Mouse (Mus musculus): ENCODE measurements at regions not wholly inside any gene's neighbourhood (a gene's known extent, or its start where the extent isn't known, plus 50 kb on each side); places are given as distances from the start of the nearest gene placed in this dataset.

DNA sequence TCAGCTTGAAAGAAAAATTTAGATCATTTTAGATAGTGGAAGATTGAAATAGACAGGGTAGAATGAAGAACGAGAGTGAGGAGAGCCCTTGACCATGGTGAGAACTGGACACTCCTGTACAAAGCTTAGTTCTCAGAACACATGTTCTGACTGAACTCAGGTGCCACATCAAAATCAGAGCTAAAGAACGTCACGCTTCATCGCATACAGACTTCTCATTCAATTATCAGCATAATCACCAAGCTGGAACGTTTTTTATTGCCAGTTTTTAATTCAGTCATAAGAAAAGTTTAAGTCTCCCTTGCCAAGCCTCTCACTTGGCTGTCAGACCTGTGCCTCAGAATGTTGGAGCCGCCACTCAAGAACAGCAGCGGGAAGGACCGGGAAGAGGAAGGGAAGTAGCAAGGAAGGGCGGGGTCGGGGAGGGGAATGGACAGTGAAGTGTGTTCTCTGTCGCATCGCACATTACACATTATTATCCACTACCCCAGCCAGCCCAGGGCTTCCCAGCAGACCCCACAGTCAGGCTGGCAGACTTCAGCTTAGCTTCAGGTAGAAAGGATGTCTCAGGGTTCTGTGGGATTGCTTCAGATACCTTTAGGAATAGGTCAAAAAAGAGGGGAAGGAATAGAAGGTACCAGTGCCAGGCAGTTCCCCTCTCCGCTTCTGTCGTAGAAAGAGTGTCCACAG is 140.1 kb upstream of the Smim15 start:
- DNase-seq, result peak in 1 of 2 experiments; percentile 15

DNA sequence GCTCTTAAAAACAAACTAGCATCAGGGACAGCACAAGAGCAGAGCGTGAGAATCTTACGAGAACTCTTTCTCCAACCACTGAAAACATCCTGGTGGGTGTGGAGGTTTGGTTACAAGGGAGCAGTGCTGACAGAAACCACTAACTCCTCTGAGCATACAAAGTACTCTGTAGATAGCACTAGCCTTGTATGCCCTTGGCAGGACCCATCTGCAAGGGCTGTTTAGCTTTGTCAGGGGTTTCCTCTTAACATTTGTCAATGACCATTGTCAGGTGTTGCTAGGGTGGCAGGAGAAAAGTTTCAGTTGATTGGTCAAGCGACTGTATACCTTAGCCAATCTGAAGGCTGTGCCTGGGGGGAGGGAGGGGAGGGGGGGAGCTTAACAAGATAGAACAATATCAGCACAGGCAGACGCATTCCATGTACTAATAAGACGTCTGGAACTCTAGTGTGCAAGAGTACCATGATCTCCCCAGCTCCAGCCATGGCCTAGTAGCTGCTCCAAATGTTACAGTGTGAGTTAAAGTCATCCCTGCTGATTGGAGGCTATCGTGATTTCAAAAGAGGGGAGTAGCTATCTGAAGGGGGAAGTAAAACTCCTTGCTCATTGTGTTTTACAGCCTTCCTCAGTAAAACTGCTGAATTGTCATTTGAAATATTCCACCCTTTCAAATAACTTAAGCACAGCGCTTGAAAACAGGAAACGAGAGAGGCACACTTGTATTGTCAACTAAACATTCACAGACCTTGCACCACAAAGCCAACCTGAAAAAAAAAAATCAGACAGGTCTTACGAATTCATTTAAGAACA is 140.9 kb upstream of the Smim15 start:
- DNase-seq, result peak; percentile 13 to 16

DNA sequence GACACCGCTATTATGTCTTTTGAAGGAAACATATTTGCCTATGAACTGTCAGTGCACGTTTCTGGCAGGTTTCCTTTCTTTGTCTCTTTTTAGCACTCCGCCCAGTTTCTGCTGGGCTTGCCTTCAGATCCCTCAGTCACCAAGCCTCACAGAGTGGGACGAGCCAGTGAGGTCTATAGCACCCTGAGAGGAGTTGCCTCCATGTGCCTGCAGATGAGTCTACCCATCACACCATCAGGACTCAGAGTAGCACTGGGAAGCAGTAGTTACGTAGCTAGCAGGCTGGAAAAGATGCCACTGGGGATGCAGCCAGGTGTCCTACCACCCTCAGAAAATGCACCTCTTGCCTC is 141.5 kb upstream of the Smim15 start:
- no peak for DNase-seq

DNA sequence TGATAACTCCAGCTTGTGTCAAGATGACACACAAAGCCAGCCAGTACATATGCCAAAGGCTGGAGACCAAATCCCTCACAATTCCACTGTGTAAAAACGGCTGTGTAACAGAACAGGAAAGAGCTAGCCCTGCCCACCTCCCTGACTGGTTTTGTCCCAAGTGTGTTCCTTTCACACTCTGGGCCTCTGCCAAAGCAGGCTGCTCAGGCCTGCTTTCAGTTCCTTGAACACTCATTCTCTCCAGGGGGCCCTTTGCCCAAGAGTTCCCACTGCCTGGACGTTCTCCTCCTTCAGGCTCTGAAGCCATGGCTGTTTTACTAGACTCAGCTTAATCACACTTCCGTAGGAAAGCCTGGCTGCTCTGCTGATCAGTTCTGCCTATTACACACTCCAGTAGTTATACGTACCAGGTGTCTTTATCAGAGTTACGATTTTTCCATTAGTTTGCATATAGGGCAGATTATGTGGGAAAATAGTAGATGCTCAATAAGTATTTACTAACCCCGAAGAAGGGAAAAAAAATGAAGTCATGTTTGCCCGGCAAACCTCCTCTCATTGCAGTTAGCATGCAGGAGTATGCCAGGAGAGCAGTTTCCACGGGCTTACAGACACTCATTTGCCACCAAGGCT is 144.5 kb upstream of the Smim15 start:
- DNase-seq, result no peak

DNA sequence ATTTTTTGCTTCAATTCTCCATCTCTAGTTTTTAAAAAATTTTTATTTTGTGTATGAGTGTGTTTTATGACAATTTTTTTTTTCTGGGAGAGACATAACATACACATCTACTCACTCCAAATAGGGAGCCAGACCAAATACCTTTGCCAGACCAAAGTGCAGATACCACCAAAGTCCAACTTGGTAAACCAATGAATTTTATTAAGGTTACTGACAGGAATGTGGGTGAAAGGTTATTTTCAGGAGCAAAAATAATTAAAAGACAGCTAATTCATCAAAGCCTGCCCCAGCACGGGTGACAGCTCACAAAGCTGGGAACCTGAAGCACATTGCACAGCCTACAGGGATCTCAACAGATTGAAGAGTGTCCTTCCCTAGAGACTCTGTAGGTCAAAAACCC is 146.6 kb upstream of the Smim15 start:
- DNase-seq, result no peak

DNA sequence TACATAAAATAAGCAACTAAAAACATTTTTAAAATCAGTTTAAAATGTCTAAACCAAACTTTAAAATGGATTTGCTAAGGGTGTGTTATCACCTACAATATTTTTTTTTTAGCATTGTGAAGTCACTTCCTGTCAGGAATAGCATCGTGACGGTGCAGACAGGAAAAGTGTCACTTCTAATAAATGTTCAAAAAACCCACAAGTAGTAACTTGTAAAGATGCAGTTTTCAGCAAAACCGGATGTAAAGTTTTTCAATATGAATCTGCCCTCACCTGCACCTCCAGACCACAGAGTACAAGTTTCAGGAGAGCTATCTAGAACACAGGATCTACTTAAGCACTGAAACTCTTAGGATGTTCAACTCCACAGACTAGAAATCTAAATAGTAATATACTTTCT is 147.1 kb upstream of the Smim15 start:
- no peak for DNase-seq

DNA sequence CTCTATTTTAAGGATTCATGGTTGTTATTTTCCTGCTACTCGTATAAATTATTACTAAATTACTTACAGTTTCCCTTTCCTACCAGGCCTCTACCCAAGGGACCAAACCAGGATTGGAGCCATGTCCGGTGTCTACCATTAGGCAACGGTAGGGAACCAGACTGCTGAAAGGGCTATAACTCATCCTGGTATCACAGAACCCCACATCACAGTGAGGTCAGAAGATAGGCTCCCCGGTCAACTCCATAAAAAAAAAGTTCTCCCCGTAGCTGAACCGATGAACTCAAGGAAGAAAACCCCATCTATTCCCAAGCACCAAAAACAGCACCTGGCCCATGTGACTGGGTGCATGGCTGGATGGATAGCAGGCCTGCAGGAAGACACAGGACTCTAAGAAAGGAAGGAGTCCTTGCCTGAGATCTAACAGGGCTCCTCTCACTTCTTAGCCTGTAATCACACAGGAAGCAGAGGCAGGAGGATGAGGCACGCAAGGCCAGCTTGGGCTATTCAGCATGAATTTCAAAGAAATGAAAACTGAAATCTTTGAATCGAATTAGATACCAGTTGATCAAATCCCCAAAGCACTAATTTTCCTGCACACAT is 150.6 kb upstream of the Smim15 start:
- DNase-seq, result no peak

DNA sequence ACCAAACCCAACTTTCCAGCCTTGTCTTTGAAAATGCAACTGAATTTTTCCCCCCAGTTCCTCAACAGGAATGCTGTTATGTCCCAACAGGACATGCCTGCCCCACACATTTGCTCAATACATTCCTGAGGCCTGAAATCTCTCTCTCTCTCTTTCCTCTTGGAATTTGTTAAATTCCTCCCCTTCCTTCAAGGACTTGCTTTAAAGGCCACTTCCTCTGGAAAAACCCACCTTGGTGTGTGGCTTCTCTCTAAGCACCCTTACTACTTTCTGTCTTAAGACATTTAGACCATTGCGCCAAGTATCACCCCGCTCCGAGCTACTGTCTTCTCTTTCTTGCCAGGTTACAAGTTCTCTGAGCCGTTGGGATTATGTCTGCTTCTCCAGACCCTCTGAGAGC is 151.2 kb upstream of the Smim15 start:
- DNase-seq, result no peak

DNA sequence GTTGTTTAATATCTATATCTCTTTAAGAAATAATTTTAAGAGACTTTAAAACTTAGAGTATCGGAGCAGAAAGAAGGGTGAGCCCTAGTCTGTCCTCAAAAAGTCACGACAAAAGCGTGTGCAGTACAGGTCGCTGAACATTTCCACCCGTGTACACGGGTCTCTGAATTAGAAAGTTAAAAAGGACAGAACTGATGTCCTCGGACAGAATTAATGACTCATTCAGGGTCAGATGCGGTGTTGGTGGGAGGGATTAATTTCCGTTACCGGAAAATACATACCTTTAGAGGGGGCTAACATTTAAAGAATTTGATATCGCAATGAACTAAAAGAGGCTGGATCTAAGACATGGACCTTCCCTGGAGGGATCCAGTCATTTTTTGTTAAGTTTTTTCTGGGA is 152.3 kb upstream of the Smim15 start:
- DNase-seq, result peak; percentile 9 to 15

DNA sequence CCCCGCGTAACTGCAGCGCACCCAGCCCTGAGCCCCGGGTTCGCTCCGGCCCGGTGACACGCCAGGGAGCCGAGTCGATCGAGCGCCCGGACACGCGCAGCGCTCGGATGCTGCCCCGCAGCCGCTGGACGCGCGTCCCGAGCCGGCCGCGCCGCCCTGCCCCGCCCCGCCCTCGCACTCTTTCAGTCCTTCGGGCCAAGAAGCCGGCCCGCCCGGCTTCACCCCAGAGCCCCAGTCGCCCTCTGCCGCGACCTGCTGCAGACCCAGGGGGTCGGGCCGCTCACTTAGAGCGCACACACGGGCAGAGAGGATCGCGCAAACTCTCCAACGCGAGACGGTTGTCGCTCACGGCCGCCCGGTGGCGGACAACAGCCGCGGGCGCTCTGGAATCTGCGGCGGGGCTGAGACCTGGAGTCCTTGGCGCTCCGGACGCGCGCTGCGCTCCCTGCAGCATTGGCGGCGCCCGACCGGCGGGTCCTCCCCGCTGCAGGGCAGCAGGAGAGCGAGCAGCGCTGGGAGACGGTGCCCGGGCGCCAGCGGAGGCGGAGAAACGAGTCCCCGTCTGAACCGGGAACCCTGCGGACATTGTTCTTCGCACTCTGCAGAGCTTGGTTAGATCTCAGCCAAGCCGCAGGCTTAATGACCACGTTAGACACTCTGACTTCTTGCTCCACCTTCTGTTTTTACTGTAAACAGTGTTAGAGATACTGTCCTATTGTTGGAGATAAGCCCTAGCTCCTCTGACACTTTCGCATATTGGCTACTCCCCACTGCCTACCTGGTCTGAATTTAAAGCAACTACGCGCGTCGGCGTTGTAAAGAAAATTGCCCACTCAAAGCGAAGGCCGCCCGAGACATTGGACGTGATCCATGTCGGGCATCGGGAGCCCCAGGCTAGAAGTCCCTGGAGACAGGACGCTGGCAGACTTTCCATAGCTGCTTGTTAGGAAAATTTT is 153.1 kb upstream of the Smim15 start:
- peak; percentile 53 to 58 for DNase-seq

DNA sequence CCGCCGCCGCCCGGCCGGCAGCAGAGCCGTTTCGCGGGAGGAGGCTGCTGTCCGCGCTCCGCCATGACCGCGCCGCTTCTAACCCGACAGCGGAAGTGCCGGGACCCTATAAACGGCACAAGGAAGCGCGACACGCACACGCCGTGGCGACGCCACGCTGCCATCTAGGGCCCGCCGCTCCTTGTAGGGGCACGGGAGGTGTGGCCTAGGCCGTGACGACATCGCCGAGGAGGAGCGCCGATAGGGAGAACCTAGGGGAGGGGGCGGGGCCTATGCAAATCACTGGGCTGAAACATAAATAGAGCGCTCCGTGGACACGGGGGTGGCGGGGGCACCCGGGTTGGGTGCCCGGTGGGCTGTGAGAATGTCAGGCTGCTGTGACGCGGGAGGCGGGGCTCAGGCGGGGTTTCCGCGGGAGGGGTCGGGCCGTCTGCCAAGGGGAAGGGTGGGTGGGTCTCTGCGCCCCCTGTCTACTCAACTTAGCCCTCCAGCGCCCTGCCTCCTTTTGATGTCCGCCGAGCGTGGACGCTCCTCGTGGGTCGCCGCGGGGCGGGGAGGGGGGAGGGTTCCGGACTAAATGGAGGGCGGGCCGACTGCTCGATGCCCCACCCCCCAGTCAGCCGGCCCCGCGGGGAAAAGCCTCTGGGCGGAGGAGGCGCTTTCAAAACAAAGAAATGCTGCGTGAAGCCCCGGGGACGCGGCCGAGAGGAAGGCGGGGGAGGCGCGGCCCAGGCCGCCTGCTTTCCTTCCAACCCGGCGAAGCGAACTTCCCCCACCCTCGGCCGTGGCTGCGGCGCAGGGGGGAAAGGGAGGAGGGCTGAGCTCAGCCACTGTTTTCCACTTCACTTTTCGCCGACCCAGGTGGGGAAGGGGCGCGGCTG is 154.0 kb upstream of the Smim15 start:
- DNase-seq, result peak; percentile 99 to 100

DNA sequence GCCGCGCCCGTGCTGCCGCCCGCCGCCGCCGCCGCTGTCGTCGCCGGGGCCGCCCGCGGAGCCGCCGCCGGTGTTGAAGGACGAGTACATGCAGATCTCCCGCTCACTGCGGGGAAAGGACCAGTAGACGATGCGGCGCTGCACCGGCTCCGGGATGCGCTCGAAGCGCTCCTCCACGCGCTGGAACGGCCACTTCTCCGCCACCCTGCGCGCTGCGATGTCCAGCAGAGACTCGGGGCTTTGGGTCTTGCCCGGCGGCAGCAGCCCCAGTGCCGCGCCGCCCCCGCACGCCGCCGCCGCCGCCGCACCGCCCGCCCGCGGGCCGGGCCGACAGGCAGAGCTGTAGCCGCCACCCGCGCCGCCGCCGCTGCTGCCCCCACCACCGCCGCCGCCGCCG is 154.7 kb upstream of the Smim15 start:
- DNase-seq, result no peak

DNA sequence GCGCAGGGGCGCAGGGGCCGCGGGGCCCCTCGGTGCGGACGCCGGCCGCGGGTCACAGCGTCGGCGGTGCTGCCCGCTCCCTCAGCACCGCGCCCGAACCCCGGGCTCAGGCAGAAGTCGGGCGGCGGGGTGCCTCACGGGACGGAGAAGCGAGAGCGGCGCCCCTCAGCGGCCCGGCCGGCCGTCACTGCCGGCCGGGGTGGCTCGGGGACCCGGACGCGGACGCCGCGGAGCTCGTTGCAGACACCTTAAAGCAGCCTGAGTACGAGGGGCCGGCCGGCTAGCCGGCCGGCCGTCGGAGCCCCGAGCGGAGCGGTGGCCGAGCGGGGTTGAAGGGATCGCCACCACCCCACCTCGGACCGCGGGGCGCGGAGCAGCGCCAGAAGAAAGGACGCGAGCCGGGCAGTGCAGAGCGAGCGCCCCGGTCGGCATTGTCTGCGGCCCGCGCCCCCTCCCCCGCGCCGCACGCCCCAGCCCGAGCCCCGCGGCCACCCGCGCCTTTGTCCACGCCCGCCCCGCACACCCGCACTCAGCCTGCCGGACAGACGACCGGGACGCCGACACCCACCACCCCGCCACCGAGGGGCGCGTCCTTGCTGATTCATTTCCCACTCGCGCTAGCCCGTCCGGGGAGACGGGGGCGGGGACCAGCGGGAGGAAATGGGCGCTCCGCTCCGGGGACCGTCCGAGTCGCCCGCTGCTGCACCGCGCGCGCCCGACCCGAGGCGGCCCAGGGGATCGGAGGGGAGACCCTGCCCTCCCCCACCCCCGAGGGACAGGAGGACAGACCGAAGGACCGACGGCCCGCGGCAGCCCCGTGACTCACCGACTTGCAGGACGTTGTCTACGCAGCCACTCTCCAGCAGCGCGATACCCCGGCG is 155.4 kb upstream of the Smim15 start:
- DNase-seq, result peak; percentile 65 to 69

DNA sequence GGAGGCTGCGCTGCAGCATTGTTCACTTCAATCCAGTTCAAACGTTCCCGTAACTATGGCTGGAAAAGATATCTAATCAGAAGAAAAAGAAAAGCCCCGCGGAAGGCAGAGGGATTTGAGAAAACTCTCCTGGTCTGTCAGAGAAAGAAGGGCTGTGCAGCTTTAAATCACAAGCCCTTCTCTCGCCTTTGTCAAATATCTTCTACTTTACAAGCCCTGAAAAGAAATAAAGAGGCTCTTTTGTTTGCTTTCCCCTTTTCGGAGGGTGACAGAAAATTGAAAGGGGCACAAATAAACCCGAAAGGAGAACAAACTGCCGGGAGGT is 156.1 kb upstream of the Smim15 start:
- DNase-seq, result no peak

DNA sequence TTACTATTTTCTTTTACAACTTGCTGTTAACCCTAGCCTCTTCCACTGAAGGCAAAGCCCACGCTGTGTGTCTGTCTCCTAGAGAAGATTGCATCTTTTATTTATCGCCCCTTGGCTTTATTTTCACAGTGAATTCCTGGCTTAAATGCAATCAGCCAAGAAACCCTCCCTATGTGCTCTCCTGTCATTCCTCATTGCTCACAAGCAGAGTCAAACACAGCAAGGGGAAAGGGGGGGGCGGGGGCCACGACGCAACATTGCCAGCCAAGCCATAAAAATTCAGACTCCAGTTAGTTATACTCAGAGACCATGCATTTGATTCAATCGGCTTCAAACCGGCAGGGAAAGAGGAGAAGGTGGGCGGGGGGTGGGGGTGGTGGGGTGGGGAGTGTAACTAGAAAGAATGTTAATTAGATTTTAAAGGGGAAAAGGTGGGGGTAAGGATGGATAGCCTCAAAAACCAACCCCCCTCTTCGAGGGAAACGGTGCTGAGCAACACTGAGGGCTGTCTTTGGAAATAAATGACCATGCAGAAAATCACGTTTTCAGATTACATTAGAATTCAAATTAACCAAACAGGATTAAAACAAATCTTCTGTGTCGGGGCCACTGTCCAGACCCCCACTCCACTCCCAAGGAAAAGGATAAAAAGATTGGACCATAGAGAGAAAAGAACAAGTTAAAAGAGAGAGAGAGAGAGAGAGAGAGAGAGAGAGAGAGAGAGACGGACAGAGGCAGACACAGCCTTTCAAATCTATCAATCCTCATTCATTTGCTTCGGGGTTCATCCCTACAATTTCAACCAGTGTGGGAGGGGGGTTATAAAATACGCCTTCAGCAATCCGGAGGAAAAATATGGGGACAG is 156.6 kb upstream of the Smim15 start:
- DNase-seq, result peak in 1 of 2 experiments; percentile 10

DNA sequence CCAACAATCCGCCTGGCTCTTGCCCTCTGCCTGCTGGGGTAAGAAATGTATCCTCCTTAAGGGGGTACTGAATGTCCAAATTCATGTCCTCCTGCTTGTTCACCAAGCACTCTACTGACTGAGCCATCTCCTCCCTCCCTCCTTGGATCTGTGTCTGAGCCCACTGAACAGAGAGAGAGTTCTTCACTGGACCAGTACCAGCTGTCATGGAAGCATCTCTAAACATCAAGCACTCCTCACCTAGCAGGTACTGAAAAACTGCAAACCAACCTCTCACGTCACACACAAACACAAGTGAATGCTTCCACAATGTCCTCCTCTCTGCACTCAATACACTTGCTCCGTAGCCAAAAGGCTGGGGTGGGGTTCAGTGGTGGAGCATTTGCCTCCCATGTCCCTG is 159.4 kb upstream of the Smim15 start:
- DNase-seq, result no peak

DNA sequence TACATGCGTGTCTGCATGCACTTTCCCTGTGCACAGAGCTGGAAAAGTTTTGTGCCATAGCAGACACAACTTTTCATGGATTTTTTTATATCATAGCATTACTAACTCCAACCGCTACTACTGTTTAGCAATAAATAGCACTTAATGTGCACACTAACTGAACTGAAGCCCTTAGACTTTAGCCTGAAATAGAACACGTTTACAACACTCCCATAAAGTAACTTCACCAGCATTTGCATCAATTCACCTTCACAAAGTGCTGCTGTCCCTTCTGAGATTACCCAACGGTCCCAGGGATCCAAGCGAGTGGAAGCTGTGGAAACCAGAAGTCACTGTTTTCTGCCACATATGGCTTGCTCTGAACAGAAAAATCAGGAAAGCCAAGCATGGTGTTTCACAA is 161.9 kb upstream of the Smim15 start:
- DNase-seq, result no peak

DNA sequence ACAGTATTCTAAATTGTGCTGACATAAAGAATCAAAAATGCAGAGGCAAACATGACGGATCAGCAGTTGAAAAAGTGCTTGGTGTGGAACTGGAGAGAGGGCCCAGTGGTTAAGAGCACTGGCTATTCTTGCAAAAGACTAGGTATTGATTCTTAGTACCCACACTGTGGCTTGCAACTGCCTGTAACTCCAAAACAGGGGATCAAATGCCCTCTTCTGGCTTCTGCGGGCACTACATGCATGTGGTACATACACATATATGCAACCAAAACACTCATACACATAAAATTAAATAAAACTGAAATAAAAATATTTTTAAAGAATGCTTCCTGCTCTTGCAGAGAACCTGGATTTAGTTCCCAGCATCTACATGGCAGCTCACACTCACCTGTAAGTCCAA is 163.7 kb upstream of the Smim15 start:
- DNase-seq, result peak in 1 of 2 experiments; percentile 28

DNA sequence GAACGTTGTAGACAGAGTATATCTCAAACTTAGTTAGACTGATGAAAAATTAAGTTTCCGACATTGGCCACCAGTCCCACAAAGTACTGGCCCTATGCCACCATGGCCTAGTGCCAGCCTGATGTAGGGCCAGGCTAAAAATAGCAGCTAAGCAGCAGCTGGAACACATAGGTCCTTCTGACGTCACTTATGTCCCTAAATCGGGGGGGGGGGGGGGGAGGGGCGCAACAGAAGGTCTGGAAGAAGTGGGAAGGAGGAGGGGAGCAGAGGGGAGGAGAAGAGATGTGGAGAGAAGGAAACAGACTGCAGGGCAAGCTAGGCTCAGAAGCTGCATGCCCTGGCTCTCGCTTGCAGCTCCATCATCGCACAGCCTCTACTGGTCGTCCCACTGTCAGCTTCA is 164.7 kb upstream of the Smim15 start:
- DNase-seq, result no peak

DNA sequence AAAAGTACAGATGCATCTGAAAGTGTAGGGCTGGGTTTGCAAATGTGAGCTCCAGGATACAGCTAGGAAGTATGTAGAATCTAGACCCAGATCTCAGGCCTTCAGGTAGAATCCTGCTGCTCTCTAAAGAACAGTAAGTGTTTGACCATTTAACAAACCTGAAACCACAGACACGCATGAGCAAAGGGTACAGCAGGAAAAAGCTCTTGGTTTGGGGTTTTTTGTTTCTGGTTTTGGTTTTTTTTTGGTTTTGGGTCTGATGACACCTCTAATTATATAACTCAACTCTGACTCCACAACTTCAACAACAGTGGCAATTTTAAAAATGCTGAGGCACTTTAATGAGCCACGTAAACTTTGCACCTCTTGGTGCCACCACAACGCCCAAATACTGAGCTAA is 165.3 kb upstream of the Smim15 start:
- DNase-seq, result no peak

Data from B cell, adult 2 months (primary cell).